Mouse (Mus musculus): Measurements from ENCODE around the gene Dock9.

Gene Dock9

GRCm38 (mm10) chr14:121620567-121620966, 177.1 kb downstream of the Dock9 start:
- DNase-seq (ENCODE audit: low spot score), result no peak

DNA sequence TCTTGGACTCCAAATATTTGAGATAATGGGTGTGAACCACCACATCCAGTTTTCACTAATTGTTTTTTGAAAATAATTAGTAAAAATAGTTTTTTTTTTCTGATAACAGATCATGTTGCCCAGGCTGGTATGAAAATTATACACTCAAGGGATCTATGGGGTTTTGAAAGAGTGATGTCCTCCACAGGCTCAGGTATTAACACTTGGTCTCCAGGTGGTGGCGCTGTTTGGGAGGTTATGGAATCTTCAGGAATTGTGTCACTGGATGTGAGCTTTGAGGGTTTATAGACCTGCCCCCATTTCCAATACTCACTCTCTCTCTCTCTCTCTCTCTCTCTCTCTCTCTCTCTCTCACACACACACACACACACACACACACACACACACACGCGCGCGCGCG, 177.5 kb downstream of the Dock9 start:
- DNase-seq (ENCODE audit: low spot score), result no peak

DNA sequence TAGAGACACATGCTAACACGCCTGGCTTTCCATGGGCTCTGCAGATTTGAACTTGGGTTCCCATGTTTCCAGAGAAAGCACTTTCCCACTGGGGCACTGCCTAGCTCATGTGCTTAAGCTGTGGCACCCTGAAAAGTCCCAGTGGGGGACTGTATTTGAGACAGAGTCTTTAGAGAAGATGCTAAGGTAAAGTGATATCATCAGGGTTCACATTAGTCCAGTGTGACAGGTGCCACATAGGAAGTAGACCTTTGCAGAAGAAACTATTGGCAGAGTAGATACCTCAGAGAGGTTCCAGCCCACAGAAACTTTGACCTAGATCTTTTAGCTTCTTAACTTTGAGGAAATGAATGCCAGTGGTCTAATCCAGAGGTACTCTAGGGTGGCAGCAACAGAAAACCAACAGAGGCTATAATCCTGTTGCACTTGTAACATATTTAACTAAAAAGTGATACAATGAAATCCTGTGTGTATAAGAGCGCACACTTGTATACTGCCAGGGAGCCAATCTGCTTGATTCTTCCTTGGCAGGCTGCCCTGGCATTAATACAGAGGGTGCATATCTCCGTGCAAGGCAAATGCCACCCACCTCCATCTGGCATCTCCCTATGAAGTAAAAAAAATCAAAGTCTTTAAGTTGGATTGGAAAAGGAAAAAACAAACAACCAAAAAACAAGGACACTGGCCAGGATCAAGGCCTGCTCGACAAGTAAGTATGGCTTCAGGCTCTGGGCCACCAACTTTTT, 179.8 kb downstream of the Dock9 start:
- DNase-seq (ENCODE audit: low spot score), result no peak

DNA sequence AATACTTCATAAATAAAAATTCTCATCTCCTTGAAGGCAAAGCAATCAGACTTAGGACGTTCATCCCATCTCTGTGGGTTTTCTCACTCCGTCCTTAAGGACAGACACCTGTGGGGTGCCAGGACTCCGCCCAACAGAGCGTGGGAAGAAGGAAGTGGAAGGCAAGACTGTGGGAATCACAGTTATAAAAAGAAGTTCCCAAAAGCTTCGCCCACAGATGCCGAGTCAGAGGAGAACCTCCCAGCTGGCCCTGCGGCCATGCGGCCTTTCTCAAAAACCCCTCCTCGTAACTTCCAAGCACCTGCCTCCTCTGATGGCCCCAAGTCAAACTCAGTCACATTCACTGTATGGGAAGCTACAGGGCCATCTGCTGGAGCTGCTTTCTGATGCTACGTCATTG, 182.2 kb downstream of the Dock9 start:
- DNase-seq (ENCODE audit: low spot score), result no peak

GRCm38 (mm10) chr14:121614461-121615170, 183.0 kb downstream of the Dock9 start:
- DNase-seq (ENCODE audit: low spot score), result no peak

DNA sequence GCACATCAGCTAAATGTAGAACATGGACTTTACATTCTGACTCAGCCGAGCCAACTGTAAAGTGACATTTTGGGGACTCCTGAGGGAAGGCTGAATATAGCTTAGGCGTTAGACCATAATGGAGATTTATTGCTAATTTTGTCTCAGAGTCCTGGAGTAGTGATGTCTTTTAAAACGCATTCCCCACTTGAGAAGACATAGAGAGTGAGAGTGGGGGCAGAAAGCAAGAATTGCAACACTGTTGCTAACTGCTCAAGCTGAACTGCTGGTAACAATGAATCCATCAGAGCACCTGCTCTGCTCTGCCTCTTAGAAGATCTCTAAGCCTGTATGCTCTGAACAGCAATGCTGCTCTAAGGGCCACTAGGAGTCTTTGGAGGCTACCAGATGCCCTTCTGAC, 184.1 kb downstream of the Dock9 start:
- DNase-seq (ENCODE audit: low spot score), result no peak

GRCm38 (mm10) chr14:121612926-121613325, 184.7 kb downstream of the Dock9 start:
- no peak for DNase-seq (ENCODE audit: low spot score)

- no peak for DNase-seq (ENCODE audit: low spot score)
Measured at GRCm38 (mm10) chr14:121611533-121611932, 186.1 kb downstream of the Dock9 start.

- no peak for DNase-seq (ENCODE audit: low spot score)
Measured at GRCm38 (mm10) chr14:121611098-121611497, 186.5 kb downstream of the Dock9 start.

GRCm38 (mm10) chr14:121608522-121608921, 189.1 kb downstream of the Dock9 start:
- no peak for DNase-seq (ENCODE audit: low spot score)

DNA sequence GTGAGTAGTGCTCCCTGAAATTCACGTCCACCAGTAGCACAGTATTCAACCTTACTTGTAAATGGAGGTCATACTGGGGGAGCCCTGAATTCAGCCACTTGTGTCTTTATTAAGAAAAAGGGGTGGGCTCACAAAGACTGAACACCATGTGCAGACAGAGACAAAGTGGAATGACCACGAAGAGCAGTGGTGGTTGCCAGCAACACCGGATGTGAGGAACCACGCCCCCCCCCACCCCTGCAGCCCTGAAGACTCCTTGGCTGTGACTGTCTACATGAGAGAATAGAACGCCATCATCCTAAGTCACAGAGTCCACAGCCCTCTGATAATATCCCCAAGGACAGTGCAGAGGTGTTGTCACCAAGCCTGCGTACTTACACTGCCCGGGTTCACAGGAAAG, 191.2 kb downstream of the Dock9 start:
- no peak for DNase-seq (ENCODE audit: low spot score)

DNA sequence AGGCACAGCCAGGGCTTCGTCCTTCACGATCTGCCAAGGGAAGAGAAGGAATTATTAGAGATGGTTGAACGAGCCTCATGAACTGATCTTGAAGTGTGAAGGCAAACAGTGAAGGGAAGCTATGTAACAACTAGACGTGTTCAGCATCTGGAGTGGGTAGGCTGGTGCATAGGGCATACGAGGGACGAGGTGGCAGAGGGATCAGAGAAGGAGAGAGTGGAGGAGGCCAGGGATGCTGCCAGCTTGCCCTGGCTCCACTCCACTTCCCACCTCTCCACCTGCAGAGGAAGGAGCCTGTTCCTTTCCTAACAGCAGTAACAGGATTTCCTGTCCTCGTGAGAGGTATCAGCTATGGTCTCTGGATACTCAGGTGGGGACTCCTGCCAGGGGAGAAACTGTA, 192.4 kb downstream of the Dock9 start:
- no peak for DNase-seq (ENCODE audit: low spot score)

- no peak for DNase-seq (ENCODE audit: low spot score)
Measured at GRCm38 (mm10) chr14:121604565-121604964, 193.1 kb downstream of the Dock9 start.

GRCm38 (mm10) chr14:121602610-121603009, 195.0 kb downstream of the Dock9 start:
- DNase-seq (ENCODE audit: low spot score), result no peak

DNA sequence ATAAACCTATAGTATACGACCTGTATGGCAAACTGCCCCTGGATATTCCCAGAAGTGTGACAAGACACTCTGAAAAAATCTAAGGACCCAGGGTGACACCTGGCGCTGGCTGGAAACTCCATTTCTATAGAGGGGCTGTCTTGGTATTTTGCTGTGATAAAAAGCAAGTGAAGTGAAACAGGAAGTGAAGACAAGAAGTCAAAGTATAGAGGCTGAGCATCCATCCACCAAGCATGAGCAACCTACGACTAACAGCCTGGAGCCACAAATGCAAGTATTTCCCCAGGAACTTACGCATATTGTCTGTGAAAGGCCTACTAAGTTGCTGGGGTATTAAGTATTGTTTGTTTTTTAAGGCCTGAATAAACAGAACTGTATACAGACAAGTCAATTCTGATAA, 197.1 kb downstream of the Dock9 start:
- DNase-seq (ENCODE audit: low spot score), result no peak

DNA sequence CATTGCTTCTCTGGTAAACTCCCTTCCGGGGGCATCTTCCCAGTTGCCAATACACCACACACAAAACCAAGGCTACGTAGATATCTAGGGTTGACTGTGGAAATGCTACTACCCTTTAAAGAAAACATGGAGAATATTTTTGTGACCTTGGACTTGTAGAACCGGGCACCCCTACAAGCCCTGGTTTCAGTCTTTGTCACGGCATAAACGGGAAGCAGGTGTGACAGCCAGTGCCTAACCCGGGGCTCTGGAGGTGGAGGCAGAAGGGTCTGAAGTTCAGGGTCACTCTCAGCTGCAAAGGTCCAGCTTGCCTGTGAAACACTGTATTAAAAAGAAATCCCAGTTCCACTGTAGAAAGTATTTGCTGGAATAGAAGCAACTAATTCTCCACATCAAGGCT, 200.6 kb downstream of the Dock9 start:
- DNase-seq (ENCODE audit: low spot score), result no peak

- no peak for DNase-seq (ENCODE audit: low spot score)
Measured at GRCm38 (mm10) chr14:121596631-121597030, 201.0 kb downstream of the Dock9 start.

DNA sequence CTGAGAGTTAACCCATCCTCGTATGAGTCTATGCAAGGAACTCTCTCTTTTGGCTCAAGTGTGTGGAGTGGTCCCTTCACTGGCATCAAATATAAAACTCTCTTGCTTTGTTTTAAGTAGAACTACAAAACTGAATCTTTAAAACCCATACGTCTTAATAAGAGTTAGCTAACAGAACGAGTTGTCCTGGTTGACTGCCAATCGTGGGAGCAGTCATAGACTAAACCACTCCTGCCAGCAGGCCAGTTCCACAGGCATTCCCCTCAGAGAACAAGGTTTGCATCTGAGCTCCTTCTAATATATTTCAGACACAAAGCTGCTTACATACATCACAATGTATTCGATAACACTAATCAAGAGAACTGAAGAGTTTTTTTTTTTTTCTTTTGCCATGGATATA, 203.0 kb downstream of the Dock9 start:
- no peak for DNase-seq (ENCODE audit: low spot score)

GRCm38 (mm10) chr14:121593313-121593929, 204.2 kb downstream of the Dock9 start:
- no peak for DNase-seq (ENCODE audit: low spot score)

GRCm38 (mm10) chr14:121592890-121593289, 204.7 kb downstream of the Dock9 start:
- DNase-seq (ENCODE audit: low spot score), result no peak

- DNase-seq (ENCODE audit: low spot score), result no peak
Measured at GRCm38 (mm10) chr14:121592356-121592755, 205.3 kb downstream of the Dock9 start.

- DNase-seq (ENCODE audit: low spot score), result no peak
Measured at GRCm38 (mm10) chr14:121589097-121589725, 208.4 kb downstream of the Dock9 start.

GRCm38 (mm10) chr14:121588451-121588850, 209.2 kb downstream of the Dock9 start:
- no peak for DNase-seq (ENCODE audit: low spot score)

All from urinary bladder, postnatal 10 days (tissue).